27 mouse cellular contexts compared by ENCODE assay signal in genomic region chr7:70787966-70788365, GRCm38 (mm10).
DNase-seq lines count a peak whose midpoint lies in the region; ATAC-seq and TF ChIP-seq lines count a peak whose summit lies in the region.
"Had no signal": no experiment of that assay in that cellular context is flagged by ENCODE, and none has a peak within 500 bp of the region (broad histone marks: within the 10 kb centered on the region; RNA-seq: fewer than 3 reads in every experiment).

No protein-coding gene starts in this region.

- ATAC-seq in kidney, embryonic 14.5 days (ENCODE audit: low FRiP score, low TSS enrichment), result peak; percentile 37; the same call in 1 of the 2 replicates
- no peak for ATAC-seq in lung, embryonic 14.5 days (ENCODE audit: insufficient read depth)
- peak; percentile 31 for ATAC-seq in Patski
- ATAC-seq: forebrain, postnatal 0 days; midbrain, embryonic 15.5 days had no signal

- no peaks in the 10 kb centered on the region for H3K36me3 ChIP-seq in kidney, embryonic 14.5 days (ENCODE audit: control insufficient read depth, insufficient read depth, low read length)
- no peaks in the 10 kb centered on the region for H3K36me3 ChIP-seq in lung, embryonic 14.5 days (ENCODE audit: insufficient read depth)
- H3K36me3 ChIP-seq: forebrain, embryonic 12.5 days; heart, embryonic 12.5 days; limb, embryonic 13.5 days; lung, embryonic 15.5 days; midbrain, embryonic 15.5 days; neural tube, embryonic 12.5 days had no signal

- CTCF ChIA-PET in Patski (lab: Charles Lee), result no interaction called here

- no peak overlapping the region for H3K4me3 ChIP-seq in kidney, embryonic 14.5 days (ENCODE audit: low read length)
- H3K4me3 ChIP-seq in lung, embryonic 14.5 days (ENCODE audit: low read depth, low read length), result no peak overlapping the region
- no peak overlapping the region for H3K4me3 ChIP-seq in layer of hippocampus, adult 2 months
- H3K4me3 ChIP-seq: erythroblast, embryonic 14.5 days; forebrain, embryonic 12.5 days; heart, adult 2 months; heart, embryonic 12.5 days; left cerebral cortex, adult 2 months; limb, embryonic 13.5 days; lung, embryonic 15.5 days; midbrain, embryonic 15.5 days; myocyte; neural tube, embryonic 12.5 days had no signal

- no peak overlapping the region for H3K9ac ChIP-seq in kidney, embryonic 14.5 days (ENCODE audit: low read depth, low read length)
- H3K9ac ChIP-seq in lung, embryonic 14.5 days, result no peak overlapping the region
- H3K9ac ChIP-seq: forebrain, embryonic 12.5 days; forebrain, postnatal 0 days; heart, embryonic 12.5 days; hindbrain, embryonic 14.5 days; limb, embryonic 13.5 days; liver, embryonic 14.5 days; lung, embryonic 15.5 days; midbrain, embryonic 15.5 days; neural tube, embryonic 12.5 days had no signal

- no peak for DNase-seq in kidney, postnatal 25 days
- peak; percentile 7 for DNase-seq in lung, embryonic 14.5 days
- DNase-seq in lung, postnatal 36 days, result no peak
- peak; percentile 39 for DNase-seq in Muller cell, postnatal 12 days (ENCODE audit: inconsistent ontology term)
- DNase-seq in Patski (ENCODE audit: low read depth, low spot score), result no peak
- no peak for DNase-seq in layer of hippocampus, adult 2 months (ENCODE audit: low spot score in 2 of 2)
- DNase-seq: cerebellum, adult 11-12 months; forebrain, postnatal 0 days; heart, adult 2 months; kidney, adult 11 months; right cerebral cortex, adult 18-20 months; spleen, adult 18-20 months; thymus, postnatal 14 days had no signal

- TF ChIP-seq CTCF in lung, embryonic 14.5 days (IDR thresholded peaks at IDR 0.05; ENCODE audit: low read depth), result no peak
- TF ChIP-seq CTCF in Patski (IDR thresholded peaks at IDR 0.05), result no peak
- no peak for TF ChIP-seq CTCF in layer of hippocampus, adult 2 months (conservative IDR thresholded peaks at IDR 0.05)

- H3K9me3 ChIP-seq in kidney, embryonic 14.5 days (ENCODE audit: control insufficient read depth, low read length), result no peaks in the 10 kb centered on the region
- H3K9me3 ChIP-seq in lung, embryonic 14.5 days (ENCODE audit: low read depth, low read length), result no peaks in the 10 kb centered on the region
- H3K9me3 ChIP-seq: forebrain, embryonic 12.5 days; heart, embryonic 12.5 days; limb, embryonic 13.5 days; lung, embryonic 15.5 days; midbrain, embryonic 15.5 days; neural tube, embryonic 12.5 days had no signal

- H3K27ac ChIP-seq in kidney, embryonic 14.5 days (ENCODE audit: low read depth, low read length), result no peak overlapping the region
- no peak overlapping the region for H3K27ac ChIP-seq in lung, embryonic 14.5 days (ENCODE audit: low read depth)
- H3K27ac ChIP-seq in layer of hippocampus, adult 2 months, result no peak overlapping the region
- H3K27ac ChIP-seq: forebrain, embryonic 12.5 days; heart, adult 2 months; hindbrain, embryonic 14.5 days; kidney, postnatal 0 days; left cerebral cortex, adult 2 months; limb, embryonic 13.5 days; liver, embryonic 14.5 days; lung, embryonic 15.5 days; midbrain, embryonic 15.5 days; neural tube, embryonic 12.5 days had no signal

- H3K4me2 ChIP-seq in kidney, embryonic 14.5 days (replicated peaks; ENCODE audit: low read depth, low read length), result no peak overlapping the region
- H3K4me2 ChIP-seq in lung, embryonic 14.5 days, result no peak overlapping the region
- H3K4me2 ChIP-seq: forebrain, embryonic 12.5 days; heart, embryonic 12.5 days; hindbrain, embryonic 14.5 days; limb, embryonic 13.5 days; lung, embryonic 15.5 days; midbrain, embryonic 15.5 days had no signal

- peaks cover 14% of the 10 kb centered on the region for H3K4me1 ChIP-seq in kidney, embryonic 14.5 days (ENCODE audit: control insufficient read depth, insufficient read depth, low read length)
- H3K4me1 ChIP-seq in lung, embryonic 14.5 days (ENCODE audit: insufficient read depth), result no peaks in the 10 kb centered on the region
- H3K4me1 ChIP-seq: midbrain, embryonic 15.5 days had no signal

- in situ Hi-C loops in Patski (cut with MboI; ENCODE audit: low pct_unique_long_range_greater_than_20kb), result no loop called here

- H3K27me3 ChIP-seq in kidney, embryonic 14.5 days (ENCODE audit: control insufficient read depth, insufficient read depth, low read length), result no peaks in the 10 kb centered on the region
- H3K27me3 ChIP-seq in lung, embryonic 14.5 days (ENCODE audit: insufficient read depth, low read length), result no peaks in the 10 kb centered on the region
- H3K27me3 ChIP-seq in Patski, result peaks cover 3% of the 10 kb centered on the region
- H3K27me3 ChIP-seq: CH12.LX; lung, embryonic 15.5 days; neural tube, embryonic 12.5 days had no signal

- 15% methylated on average over 5 of the region's 5 CpGs for WGBS in kidney, embryonic 14.5 days
- WGBS in lung, embryonic 14.5 days, result 29% methylated on average over 5 of the region's 5 CpGs

- POLR2A ChIA-PET in Patski (lab: Charles Lee), result no interaction called here

Comparison
In these comparisons a context has a peak if more than half of its experiments do, and no peak if none do; other contexts are left out.
1. DNase-seq: peak in lung, embryonic 14.5 days (single experiment) and Muller cell, postnatal 12 days (single experiment); none in kidney, postnatal 25 days (0 of 2), lung, postnatal 36 days (single experiment), Patski (single experiment) and layer of hippocampus, adult 2 months (0 of 2).